Mouse (Mus musculus): ENCODE measurements around the gene AC109138.7. TPM values are rescaled to one million over a fixed set of nuclear protein-coding genes. Genes with fewer than 3 reads are reported as not detected.

The AC109138.7 gene
- polyA plus RNA-seq, 1 experiment = 0.90 TPM

- Histone ChIP-seq H3K4me3 (ENCODE audit: insufficient read depth, poor library complexity, severe bottlenecking) (no peak overlapping the region), H3K27me3 (ENCODE audit: control insufficient read depth, insufficient read depth, insufficient read length) (no peaks in the 10 kb centered on the region), H3K79me3 (ENCODE audit: low read depth) (no peaks in the 10 kb centered on the region), H3ac (ENCODE audit: control insufficient read depth, insufficient read length, low read depth) (no peak overlapping the region), H3K36me3 (ENCODE audit: control insufficient read depth, insufficient read depth) (no peaks in the 10 kb centered on the region), H3K79me2 (ENCODE audit: control insufficient read depth, insufficient read depth) (no peaks in the 10 kb centered on the region)
- TF ChIP-seq FOSL1 (IDR thresholded peaks at IDR 0.05; ENCODE audit: insufficient read depth, low read length, poor library complexity, severe bottlenecking) (no peak), MYOG (IDR thresholded peaks at IDR 0.05; ENCODE audit: control insufficient read depth, extremely low read depth, insufficient read length) (no peak), USF1 (IDR thresholded peaks at IDR 0.05; ENCODE audit: low read depth) (no peak), CTCF (IDR thresholded peaks at IDR 0.05; ENCODE audit: control insufficient read depth, insufficient read depth, insufficient read length) (no peak), CEBPB (IDR thresholded peaks at IDR 0.05; ENCODE audit: low read depth) (no peak), MAX (IDR thresholded peaks at IDR 0.05) (no peak)
These were observed 56.0 kb downstream of the AC109138.7 start for GRCm38 (mm10) chr19:4270187-4270586.

- Histone ChIP-seq H3K36me3 (ENCODE audit: control insufficient read depth, insufficient read depth) (no peaks in the 10 kb centered on the region), H3K79me2 (ENCODE audit: control insufficient read depth, insufficient read depth) (no peaks in the 10 kb centered on the region), H3K4me3 (ENCODE audit: insufficient read depth, poor library complexity, severe bottlenecking) (no peak overlapping the region), H3K79me3 (ENCODE audit: low read depth) (no peaks in the 10 kb centered on the region), H3K27me3 (ENCODE audit: control insufficient read depth, insufficient read depth, insufficient read length) (no peaks in the 10 kb centered on the region), H3ac (ENCODE audit: control insufficient read depth, insufficient read length, low read depth) (no peak overlapping the region)
- TF ChIP-seq USF1 (IDR thresholded peaks at IDR 0.05; ENCODE audit: low read depth) (no peak), MYOG (IDR thresholded peaks at IDR 0.05; ENCODE audit: control insufficient read depth, extremely low read depth, insufficient read length) (no peak), CEBPB (IDR thresholded peaks at IDR 0.05; ENCODE audit: low read depth) (no peak), MYOD1 (IDR thresholded peaks at IDR 0.05; ENCODE audit: control insufficient read depth, insufficient read length, low read depth) (no peak), MAX (IDR thresholded peaks at IDR 0.05) (no peak), FOSL1 (IDR thresholded peaks at IDR 0.05; ENCODE audit: insufficient read depth, low read length, poor library complexity, severe bottlenecking) (no peak), CTCF (IDR thresholded peaks at IDR 0.05; ENCODE audit: control insufficient read depth, insufficient read depth, insufficient read length) (no peak)
These were observed 56.8 kb downstream of the AC109138.7 start for GRCm38 (mm10) chr19:4270972-4271371.

- no peaks in the 10 kb centered on the region for H3K79me2 ChIP-seq (ENCODE audit: control insufficient read depth, insufficient read depth)
- no peaks in the 10 kb centered on the region for H3K36me3 ChIP-seq (ENCODE audit: control insufficient read depth, insufficient read depth)
- H3K4me3 ChIP-seq (ENCODE audit: insufficient read depth, poor library complexity, severe bottlenecking) = no peak overlapping the region
- no peak overlapping the region for H3ac ChIP-seq (ENCODE audit: control insufficient read depth, insufficient read length, low read depth)
- no peaks in the 10 kb centered on the region for H3K27me3 ChIP-seq (ENCODE audit: control insufficient read depth, insufficient read depth, insufficient read length)
- no peaks in the 10 kb centered on the region for H3K79me3 ChIP-seq (ENCODE audit: low read depth)
- TF ChIP-seq MYOD1 (IDR thresholded peaks at IDR 0.05; ENCODE audit: control insufficient read depth, insufficient read length, low read depth) = no peak
- TF ChIP-seq CTCF (IDR thresholded peaks at IDR 0.05; ENCODE audit: control insufficient read depth, insufficient read depth, insufficient read length) = no peak
- no peak for TF ChIP-seq MAX (IDR thresholded peaks at IDR 0.05)
- no peak for TF ChIP-seq FOSL1 (IDR thresholded peaks at IDR 0.05; ENCODE audit: insufficient read depth, low read length, poor library complexity, severe bottlenecking)
- no peak for TF ChIP-seq CEBPB (IDR thresholded peaks at IDR 0.05; ENCODE audit: low read depth)
- no peak for TF ChIP-seq USF1 (IDR thresholded peaks at IDR 0.05; ENCODE audit: low read depth)
- no peak for TF ChIP-seq MYOG (IDR thresholded peaks at IDR 0.05; ENCODE audit: control insufficient read depth, extremely low read depth, insufficient read length)
These were observed 65.3 kb downstream of the AC109138.7 start for GRCm38 (mm10) chr19:4279487-4279886.

GRCm38 (mm10) chr19:4280425-4280824 lies 66.3 kb downstream of the AC109138.7 start:
- TF ChIP-seq MAX (IDR thresholded peaks at IDR 0.05) = no peak
- TF ChIP-seq USF1 (IDR thresholded peaks at IDR 0.05; ENCODE audit: low read depth) = no peak
- TF ChIP-seq MYOD1 (IDR thresholded peaks at IDR 0.05; ENCODE audit: control insufficient read depth, insufficient read length, low read depth) = no peak
- no peak for TF ChIP-seq CTCF (IDR thresholded peaks at IDR 0.05; ENCODE audit: control insufficient read depth, insufficient read depth, insufficient read length)
- TF ChIP-seq MYOG (IDR thresholded peaks at IDR 0.05; ENCODE audit: control insufficient read depth, extremely low read depth, insufficient read length) = no peak
- no peak for TF ChIP-seq CEBPB (IDR thresholded peaks at IDR 0.05; ENCODE audit: low read depth)
- no peak for TF ChIP-seq FOSL1 (IDR thresholded peaks at IDR 0.05; ENCODE audit: insufficient read depth, low read length, poor library complexity, severe bottlenecking)
- H3ac ChIP-seq (ENCODE audit: control insufficient read depth, insufficient read length, low read depth) = no peak overlapping the region
- H3K27me3 ChIP-seq (ENCODE audit: control insufficient read depth, insufficient read depth, insufficient read length) = no peaks in the 10 kb centered on the region
- H3K4me3 ChIP-seq (ENCODE audit: insufficient read depth, poor library complexity, severe bottlenecking) = no peak overlapping the region
- H3K79me3 ChIP-seq (ENCODE audit: low read depth) = no peaks in the 10 kb centered on the region
- H3K79me2 ChIP-seq (ENCODE audit: control insufficient read depth, insufficient read depth) = no peaks in the 10 kb centered on the region
- H3K36me3 ChIP-seq (ENCODE audit: control insufficient read depth, insufficient read depth) = no peaks in the 10 kb centered on the region

Small RNAs within 50 kb of the gene (microRNA-seq; reads per million reads assigned to microRNA genes)
- gene Gm26115 (ENCODE audit: borderline microRNAs expressed) (not detected), gene Mir6985 (ENCODE audit: borderline microRNAs expressed) (0.16 reads per million)

Other genes starting within 250 kb of the AC109138.7 start
- gene Aldh3b2, start 242.0 kb upstream of the AC109138.7 start, polyA plus RNA-seq (2012; fragmentation: generic; extraction: Trizol) = not detected
- gene Acy3, start 227.8 kb upstream of the AC109138.7 start, polyA plus RNA-seq (2012; fragmentation: generic; extraction: Trizol) = 3.5 TPM
- gene Tbx10, start 221.6 kb upstream of the AC109138.7 start, polyA plus RNA-seq (2012; fragmentation: generic; extraction: Trizol) = 0.02 TPM
- 28.1 TPM for gene Nudt8, start 213.8 kb upstream of the AC109138.7 start, polyA plus RNA-seq (2012; fragmentation: generic; extraction: Trizol)
- gene Gm49405, start 213.7 kb upstream of the AC109138.7 start, polyA plus RNA-seq (2012; fragmentation: generic; extraction: Trizol) = 0.28 TPM
- 0.98 TPM for gene Doc2g, start 211.0 kb upstream of the AC109138.7 start, polyA plus RNA-seq (2012; fragmentation: generic; extraction: Trizol)
- gene Ndufv1, start 201.6 kb upstream of the AC109138.7 start, polyA plus RNA-seq (2012; fragmentation: generic; extraction: Trizol) = 254 TPM
- gene Gstp1, start 176.4 kb upstream of the AC109138.7 start, polyA plus RNA-seq (2012; fragmentation: generic; extraction: Trizol) = 863 TPM
- gene Gstp2, start 168.3 kb upstream of the AC109138.7 start, polyA plus RNA-seq (2012; fragmentation: generic; extraction: Trizol) = 7.2 TPM
- gene Gstp3, start 154.8 kb upstream of the AC109138.7 start, polyA plus RNA-seq (2012; fragmentation: generic; extraction: Trizol) = 0.09 TPM
- not detected for gene Cabp2, start 132.8 kb upstream of the AC109138.7 start, polyA plus RNA-seq (2012; fragmentation: generic; extraction: Trizol)
- 134 TPM for gene Cdk2ap2, start 117.2 kb upstream of the AC109138.7 start, polyA plus RNA-seq (2012; fragmentation: generic; extraction: Trizol)
- gene Pitpnm1, start 114.4 kb upstream of the AC109138.7 start, polyA plus RNA-seq (2012; fragmentation: generic; extraction: Trizol) = 43.1 TPM
- gene Aip, start 88.5 kb upstream of the AC109138.7 start, polyA plus RNA-seq (2012; fragmentation: generic; extraction: Trizol) = 208 TPM
- gene Gpr152, start 74.6 kb upstream of the AC109138.7 start, polyA plus RNA-seq (2012; fragmentation: generic; extraction: Trizol) = not detected
- 0.04 TPM for gene Cabp4, start 70.3 kb upstream of the AC109138.7 start, polyA plus RNA-seq (2012; fragmentation: generic; extraction: Trizol)
- 257 TPM for gene Coro1b, start 65.7 kb upstream of the AC109138.7 start, polyA plus RNA-seq (2012; fragmentation: generic; extraction: Trizol)
- 5.8 TPM for gene Ptprcap, start 60.8 kb upstream of the AC109138.7 start, polyA plus RNA-seq (2012; fragmentation: generic; extraction: Trizol)
- gene Rps6kb2, start 51.0 kb upstream of the AC109138.7 start, polyA plus RNA-seq (2012; fragmentation: generic; extraction: Trizol) = 19.7 TPM
- 2.1 TPM for gene Carns1, start 38.9 kb upstream of the AC109138.7 start, polyA plus RNA-seq (2012; fragmentation: generic; extraction: Trizol)
- 0.26 TPM for gene Tbc1d10c, start 23.1 kb upstream of the AC109138.7 start, polyA plus RNA-seq (2012; fragmentation: generic; extraction: Trizol)
- 819 TPM for gene Ppp1ca, start 22.3 kb upstream of the AC109138.7 start, polyA plus RNA-seq (2012; fragmentation: generic; extraction: Trizol)
- gene Rad9a, start 12.7 kb upstream of the AC109138.7 start, polyA plus RNA-seq (2012; fragmentation: generic; extraction: Trizol) = 33.3 TPM
- 24.8 TPM for gene Clcf1, start 119 bp upstream of the AC109138.7 start, polyA plus RNA-seq (2012; fragmentation: generic; extraction: Trizol)
- gene Pold4, start 17.5 kb downstream of the AC109138.7 start, polyA plus RNA-seq (2012; fragmentation: generic; extraction: Trizol) = 112 TPM
- 0.34 TPM for gene Ssh3, start 54.8 kb downstream of the AC109138.7 start, polyA plus RNA-seq (2012; fragmentation: generic; extraction: Trizol)
- 2.2 TPM for gene Ankrd13d, start 68.8 kb downstream of the AC109138.7 start, polyA plus RNA-seq (2012; fragmentation: generic; extraction: Trizol)
- 56.6 TPM for gene Grk2, start 91.9 kb downstream of the AC109138.7 start, polyA plus RNA-seq (2012; fragmentation: generic; extraction: Trizol)
- 24.0 TPM for gene Kdm2a, start 183.9 kb downstream of the AC109138.7 start, polyA plus RNA-seq (2012; fragmentation: generic; extraction: Trizol)
- 65.1 TPM for gene Rhod, start 225.1 kb downstream of the AC109138.7 start, polyA plus RNA-seq (2012; fragmentation: generic; extraction: Trizol)